Comparison of ENCODE assay signal across 15 mouse cellular contexts in genomic region chr4:148453707-148454106, GRCm38 (mm10). TPM values are rescaled to one million over a fixed set of nuclear protein-coding genes. Genes with fewer than 3 reads are reported as not detected.
"Had no signal": no experiment of that assay in that cellular context is flagged by ENCODE, and none has a peak within 500 bp of the region (broad histone marks: within the 10 kb centered on the region; RNA-seq: fewer than 3 reads in every experiment).

No protein-coding gene starts in this region.

- DNase-seq: lung, embryonic 14.5 days; lung, postnatal 10 days; lung, postnatal 4 days; midbrain, embryonic 14.5 days; retina, postnatal 1 day; right cerebral cortex, adult 18-20 months; right cerebral cortex, postnatal 25 days; right cerebral cortex, postnatal 4 days; spleen, adult 18-20 months; thymus, adult 18-20 months; thymus, postnatal 14 days; thymus, postnatal 36 days had no signal

RNA-seq across cellular contexts. Expression of gene Angptl7, which starts 46.6 kb away (rescaled TPM):
- total RNA-seq: megakaryocyte, adult 5-6 weeks; megakaryocyte-erythroid progenitor cell, adult 5-6 weeks had no signal
- polyA plus RNA-seq: small intestine, adult 2 months had no signal
